Mouse (Mus musculus) liver, embryonic 15.5 days (tissue): ENCODE results near the gene Vapa. TPM values are rescaled to one million over a fixed set of nuclear protein-coding genes. Genes with fewer than 3 reads are reported as not detected.

Experiments used
- ATAC-seq: fragments of 200-750 bp; cut with Nextera tagmentation; 2 replicates; pipeline ENCODE4 v1.8.0; 2017; ENCODE audit warnings: moderate number of reproducible peaks, mild to moderate bottlenecking, moderate library complexity; ENCODE audit not compliant: insufficient read depth
- H3K27ac ChIP-seq: fragments of 300-500 bp; sonication (generic); replicated peaks from 2 replicates; pipeline ENCODE4 v1.5.1; 2015; ENCODE audit warnings: mild to moderate bottlenecking, inconsistent platforms
- H3K27me3 ChIP-seq: fragments of 300-500 bp; sonication (generic); 2 replicates; pipeline ENCODE4 v1.6.1; 2015; ENCODE audit warnings: mild to moderate bottlenecking, inconsistent platforms
- H3K36me3 ChIP-seq: fragments of 300-500 bp; sonication (generic); replicated peaks from 2 replicates; pipeline ENCODE4 v1.6.1; 2015; ENCODE audit warnings: moderate library complexity, mild to moderate bottlenecking, inconsistent platforms
- H3K4me1 ChIP-seq: fragments of 300-500 bp; sonication (generic); replicated peaks from 2 replicates; pipeline ENCODE4 v1.6.1; 2015; ENCODE audit warnings: inconsistent platforms
- H3K4me2 ChIP-seq: fragments of 300-500 bp; sonication (generic); 2 replicates; pipeline ENCODE4 v1.6.1; 2015; ENCODE audit warnings: moderate library complexity, mild to moderate bottlenecking, inconsistent platforms
- H3K4me3 ChIP-seq: fragments of 300-500 bp; sonication (generic); replicated peaks from 2 replicates; pipeline ENCODE4 v1.5.1; 2015; ENCODE audit warnings: mild to moderate bottlenecking, inconsistent platforms
- H3K9ac ChIP-seq: fragments of 300-500 bp; sonication (generic); 2 replicates; pipeline ENCODE4 v1.6.1; 2015; ENCODE audit warnings: moderate library complexity, mild to moderate bottlenecking, inconsistent platforms
- H3K9me3 ChIP-seq: fragments of 300-500 bp; sonication (generic); replicated peaks from 2 replicates; pipeline ENCODE4 v1.6.1; 2016; ENCODE audit warnings: inconsistent platforms
- WGBS: fragments of 180-500 bp; shearing (Covaris S2); methylation state at CpG from one replicate; pipeline ENCODE4 v1.1.7; 2015; ENCODE audit warnings: mixed read lengths; ENCODE audit not compliant: insufficient replicate concordance; 5-methylcytosine and 5-hydroxymethylcytosine counted together
- polyA plus RNA-seq: library from polyadenylated mRNA; unstranded; fragments of >200 nt; fragmentation: Nextera tagmentation; extraction: Ambion mirVana; gene quantifications from 2 replicates; pipeline ENCODE4 v1.2.1, GENCODE M21; 2015

Vapa gene
- polyA plus RNA-seq, 1 experiment from 2014 or later, result 63.9 TPM

- Histone ChIP-seq H3K27me3 (no peaks in the 10 kb centered on the region), H3K4me2 (no peak overlapping the region), H3K36me3 (no peaks in the 10 kb centered on the region), H3K9me3 (no peaks in the 10 kb centered on the region), H3K4me3 (no peak overlapping the region), H3K9ac (no peak overlapping the region), H3K4me1 (peaks cover 6% of the 10 kb centered on the region; the same call in 1 of the 2 replicates), H3K27ac (no peak overlapping the region)
- 46% methylated on average over 6 of the region's 6 CpGs for WGBS
- no peak for ATAC-seq
These were observed 50.0 kb downstream of the Vapa start for GRCm38 (mm10) chr17:65563345-65563744.

- Histone ChIP-seq H3K9ac (no peak overlapping the region), H3K9me3 (no peaks in the 10 kb centered on the region), H3K27me3 (no peaks in the 10 kb centered on the region), H3K27ac (no peak overlapping the region), H3K4me2 (no peak overlapping the region), H3K36me3 (no peaks in the 10 kb centered on the region), H3K4me1 (peaks cover 12% of the 10 kb centered on the region), H3K4me3 (no peak overlapping the region)
- no peak for ATAC-seq
- 2% methylated on average over 5 of the region's 5 CpGs for WGBS
These were observed 50.6 kb downstream of the Vapa start for GRCm38 (mm10) chr17:65562761-65563160.

- H3K4me2 ChIP-seq, result no peak overlapping the region
- ATAC-seq, result no peak
- H3K9me3 ChIP-seq, result no peaks in the 10 kb centered on the region
- no peak overlapping the region for H3K4me3 ChIP-seq
- no peak overlapping the region for H3K27ac ChIP-seq
- H3K9ac ChIP-seq, result no peak overlapping the region
- 63% methylated on average over 6 of the region's 6 CpGs for WGBS
- H3K36me3 ChIP-seq, result no peaks in the 10 kb centered on the region
- H3K4me1 ChIP-seq, result peaks cover 24% of the 10 kb centered on the region
- no peaks in the 10 kb centered on the region for H3K27me3 ChIP-seq
These were observed 51.9 kb downstream of the Vapa start for GRCm38 (mm10) chr17:65561361-65562015.

GRCm38 (mm10) chr17:65559273-65559672 lies 54.1 kb downstream of the Vapa start:
- no peaks in the 10 kb centered on the region for H3K36me3 ChIP-seq
- H3K27me3 ChIP-seq, result no peaks in the 10 kb centered on the region
- H3K4me3 ChIP-seq, result no peak overlapping the region
- H3K9me3 ChIP-seq, result no peaks in the 10 kb centered on the region
- no peak overlapping the region for H3K9ac ChIP-seq
- ATAC-seq, result no peak
- H3K27ac ChIP-seq, result no peak overlapping the region
- no peak overlapping the region for H3K4me2 ChIP-seq
- WGBS, result 32% methylated on average over 5 of the region's 5 CpGs
- H3K4me1 ChIP-seq, result peaks cover 24% of the 10 kb centered on the region

- ATAC-seq, result no peak
- H3K27me3 ChIP-seq, result no peaks in the 10 kb centered on the region
- WGBS, result 52% methylated on average over 9 of the region's 9 CpGs
- H3K4me2 ChIP-seq, result no peak overlapping the region
- no peak overlapping the region for H3K4me3 ChIP-seq
- no peak overlapping the region for H3K27ac ChIP-seq
- no peaks in the 10 kb centered on the region for H3K36me3 ChIP-seq
- H3K9ac ChIP-seq, result no peak overlapping the region
- no peaks in the 10 kb centered on the region for H3K9me3 ChIP-seq
- peaks cover 24% of the 10 kb centered on the region for H3K4me1 ChIP-seq
These were observed 54.6 kb downstream of the Vapa start for GRCm38 (mm10) chr17:65558788-65559187.

- H3K27ac ChIP-seq, result no peak overlapping the region
- H3K9me3 ChIP-seq, result no peaks in the 10 kb centered on the region
- H3K9ac ChIP-seq, result no peak overlapping the region
- H3K4me2 ChIP-seq, result no peak overlapping the region
- 0 out of 2 replicates have a peak, but pooled peaks have one; percentile 13 for ATAC-seq
- H3K27me3 ChIP-seq, result no peaks in the 10 kb centered on the region
- no peaks in the 10 kb centered on the region for H3K36me3 ChIP-seq
- H3K4me3 ChIP-seq, result no peak overlapping the region
- peaks cover 24% of the 10 kb centered on the region for H3K4me1 ChIP-seq
- WGBS, result 19% methylated on average over 9 of the region's 9 CpGs
These were observed 55.1 kb downstream of the Vapa start for GRCm38 (mm10) chr17:65558217-65558616.

GRCm38 (mm10) chr17:65557212-65557611 lies 56.1 kb downstream of the Vapa start:
- no peak overlapping the region for H3K4me3 ChIP-seq
- WGBS, result 23% methylated on average over 6 of the region's 6 CpGs
- H3K9ac ChIP-seq, result no peak overlapping the region
- H3K27me3 ChIP-seq, result no peaks in the 10 kb centered on the region
- H3K4me1 ChIP-seq, result peaks cover 24% of the 10 kb centered on the region
- no peaks in the 10 kb centered on the region for H3K9me3 ChIP-seq
- no peaks in the 10 kb centered on the region for H3K36me3 ChIP-seq
- ATAC-seq, result peak; percentile 83
- peak overlapping the region; percentile 52 for H3K4me2 ChIP-seq
- peak overlapping the region; percentile 49 for H3K27ac ChIP-seq

GRCm38 (mm10) chr17:65556798-65557197 lies 56.6 kb downstream of the Vapa start:
- Histone ChIP-seq H3K27me3 (no peaks in the 10 kb centered on the region), H3K4me2 (peak overlapping the region; percentile 52), H3K36me3 (no peaks in the 10 kb centered on the region), H3K9me3 (no peaks in the 10 kb centered on the region), H3K9ac (no peak overlapping the region), H3K4me1 (peaks cover 24% of the 10 kb centered on the region), H3K4me3 (no peak overlapping the region), H3K27ac (peak overlapping the region; percentile 49; the same call in 1 of the 2 replicates)
- peak; percentile 70 for ATAC-seq
- 34% methylated on average over 10 of the region's 10 CpGs for WGBS

GRCm38 (mm10) chr17:65552426-65552997 lies 60.8 kb downstream of the Vapa start:
- no peak for ATAC-seq
- no peak overlapping the region for H3K4me2 ChIP-seq
- H3K9me3 ChIP-seq, result no peaks in the 10 kb centered on the region
- H3K27me3 ChIP-seq, result no peaks in the 10 kb centered on the region
- H3K4me1 ChIP-seq, result peaks cover 9% of the 10 kb centered on the region
- no peak overlapping the region for H3K4me3 ChIP-seq
- H3K36me3 ChIP-seq, result no peaks in the 10 kb centered on the region
- H3K27ac ChIP-seq, result no peak overlapping the region
- no peak overlapping the region for H3K9ac ChIP-seq
- WGBS, result 68% methylated on average over 12 of the region's 12 CpGs

- H3K36me3 ChIP-seq, result no peaks in the 10 kb centered on the region
- ATAC-seq, result no peak
- no peaks in the 10 kb centered on the region for H3K4me1 ChIP-seq
- 71% methylated on average over 4 of the region's 4 CpGs for WGBS
- H3K27me3 ChIP-seq, result no peaks in the 10 kb centered on the region
- no peak overlapping the region for H3K4me3 ChIP-seq
- H3K4me2 ChIP-seq, result no peak overlapping the region
- no peak overlapping the region for H3K27ac ChIP-seq
- H3K9me3 ChIP-seq, result no peaks in the 10 kb centered on the region
- no peak overlapping the region for H3K9ac ChIP-seq
These were observed 63.0 kb downstream of the Vapa start for GRCm38 (mm10) chr17:65550357-65550756.

- no peaks in the 10 kb centered on the region for H3K36me3 ChIP-seq
- WGBS, result 68% methylated on average over 18 of the region's 18 CpGs
- no peak for ATAC-seq
- H3K4me3 ChIP-seq, result no peak overlapping the region
- no peaks in the 10 kb centered on the region for H3K27me3 ChIP-seq
- no peak overlapping the region for H3K4me2 ChIP-seq
- H3K4me1 ChIP-seq, result 0 out of 2 replicates have a peak, but pooled peaks cover under 1% of the 10 kb centered on the region
- H3K9me3 ChIP-seq, result no peaks in the 10 kb centered on the region
- H3K9ac ChIP-seq, result no peak overlapping the region
- no peak overlapping the region for H3K27ac ChIP-seq
These were observed 64.5 kb downstream of the Vapa start for GRCm38 (mm10) chr17:65548698-65549365.
